ENCODE assay signal across 25 mouse cellular contexts in the genomic region with DNA sequence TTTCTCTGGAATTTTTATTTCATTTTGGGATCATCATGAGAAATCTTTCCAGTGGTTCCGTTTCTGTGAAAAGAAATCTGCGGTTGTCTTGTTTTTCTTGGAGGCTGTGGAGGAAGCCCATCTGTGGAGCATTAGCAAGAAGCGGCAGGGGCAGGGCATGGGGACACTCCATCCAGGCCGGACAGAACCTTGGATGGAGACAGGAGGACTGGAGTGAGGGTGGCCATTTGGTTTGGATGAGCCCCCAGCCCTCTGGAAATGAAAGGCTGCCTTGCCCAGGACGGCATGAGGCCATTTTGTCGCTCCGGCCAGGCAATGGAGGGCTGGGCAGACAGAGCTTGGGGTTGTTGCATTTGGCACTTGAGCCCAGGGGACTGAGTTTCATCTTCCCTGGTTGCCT.
DNase-seq lines count a peak whose midpoint lies in the region; ATAC-seq and TF ChIP-seq lines count a peak whose summit lies in the region.
"Had no signal": no experiment of that assay in that cellular context is flagged by ENCODE, and none has a peak within 500 bp of the region (broad histone marks: within the 10 kb centered on the region; RNA-seq: fewer than 3 reads in every experiment).

No protein-coding gene starts in this region.

- WGBS in kidney, embryonic 16.5 days: 80% methylated on average over 7 of the region's 7 CpGs
- 73% methylated on average over 7 of the region's 7 CpGs for WGBS in kidney, embryonic 14.5 days

- H3K27ac ChIP-seq in gastrocnemius, adult 2 months: peak overlapping the region; percentile 62
- H3K27ac ChIP-seq in kidney, embryonic 16.5 days (ENCODE audit: low read length): peak overlapping the region; percentile 6; the same call in 1 of the 2 replicates
- no peak overlapping the region for H3K27ac ChIP-seq in kidney, embryonic 14.5 days (ENCODE audit: low read depth, low read length)
- H3K27ac ChIP-seq: embryonic facial prominence, embryonic 12.5 days; forebrain, embryonic 10.5 days; hindbrain, embryonic 10.5 days; hindbrain, postnatal 0 days; layer of hippocampus, adult 2 months; macrophage; midbrain, embryonic 15.5 days; neural tube, embryonic 12.5 days; stomach, postnatal 0 days had no signal

- no peak overlapping the region for H3K9ac ChIP-seq in kidney, embryonic 16.5 days (replicated peaks; ENCODE audit: low read length)
- H3K9ac ChIP-seq in kidney, embryonic 14.5 days (ENCODE audit: low read depth, low read length): no peak overlapping the region
- H3K9ac ChIP-seq: embryonic facial prominence, embryonic 12.5 days; midbrain, embryonic 15.5 days; neural tube, embryonic 12.5 days had no signal

- TF ChIP-seq CTCF in gastrocnemius, adult 2 months (IDR thresholded peaks at IDR 0.05): no peak

- no peak for ATAC-seq in kidney, embryonic 16.5 days (ENCODE audit: low FRiP score, low TSS enrichment)
- ATAC-seq in kidney, embryonic 14.5 days (ENCODE audit: low FRiP score, low TSS enrichment): no peak
- ATAC-seq: hindbrain, postnatal 0 days; intestine, embryonic 16.5 days; midbrain, embryonic 15.5 days; Patski had no signal

- H3K4me3 ChIP-seq in gastrocnemius, adult 2 months: no peak overlapping the region
- no peak overlapping the region for H3K4me3 ChIP-seq in kidney, embryonic 16.5 days (ENCODE audit: low read length)
- no peak overlapping the region for H3K4me3 ChIP-seq in kidney, embryonic 14.5 days (ENCODE audit: low read length)
- H3K4me3 ChIP-seq: embryonic facial prominence, embryonic 12.5 days; forebrain, embryonic 10.5 days; hindbrain, embryonic 10.5 days; layer of hippocampus, adult 2 months; midbrain, embryonic 15.5 days; neural tube, embryonic 12.5 days had no signal

- intact Hi-C loops in gastrocnemius, adult 2 months (cut with DNase I): no loop called here
- intact Hi-C loops in heart, postnatal 36 days (cut with DNase I): no loop called here

- no peak overlapping the region for H3K4me2 ChIP-seq in kidney, embryonic 16.5 days (replicated peaks; ENCODE audit: low read depth, low read length)
- no peak overlapping the region for H3K4me2 ChIP-seq in kidney, embryonic 14.5 days (replicated peaks; ENCODE audit: low read depth, low read length)
- H3K4me2 ChIP-seq: embryonic facial prominence, embryonic 12.5 days; midbrain, embryonic 15.5 days; neural tube, embryonic 12.5 days had no signal

- peak; percentile 56 for DNase-seq in gastrocnemius, adult 2 months
- no peak for DNase-seq in gastrocnemius, postnatal 4 days (ENCODE audit: low spot score in 2 of 2)
- DNase-seq in fibroblast of lung, adult 2 months (ENCODE audit: low read depth): peak; percentile 66
- peak; percentile 32 to 42 for DNase-seq in heart, postnatal 36 days
- no peak for DNase-seq in lung, postnatal 10 days
- no peak for DNase-seq in cerebellum, adult 11 months
- DNase-seq: adrenal gland, postnatal 36 days; cerebellum, postnatal 10 days; layer of hippocampus, postnatal 36 days; right cerebral cortex, postnatal 14 days; thymus, adult 2 months; thymus, postnatal 4 days had no signal

- no peaks in the 10 kb centered on the region for H3K4me1 ChIP-seq in kidney, embryonic 16.5 days (ENCODE audit: insufficient read depth, low read length)
- no peaks in the 10 kb centered on the region for H3K4me1 ChIP-seq in kidney, embryonic 14.5 days (ENCODE audit: control insufficient read depth, insufficient read depth, low read length)
- H3K4me1 ChIP-seq: embryonic facial prominence, embryonic 12.5 days; forebrain, embryonic 10.5 days; hindbrain, embryonic 10.5 days; midbrain, embryonic 15.5 days; neural tube, embryonic 12.5 days had no signal

- no peaks in the 10 kb centered on the region for H3K9me3 ChIP-seq in kidney, embryonic 16.5 days (ENCODE audit: low read length)
- H3K9me3 ChIP-seq in kidney, embryonic 14.5 days (ENCODE audit: control insufficient read depth, low read length): no peaks in the 10 kb centered on the region
- H3K9me3 ChIP-seq: embryonic facial prominence, embryonic 12.5 days; forebrain, embryonic 10.5 days; hindbrain, embryonic 10.5 days; midbrain, embryonic 15.5 days; neural tube, embryonic 12.5 days had no signal

- H3K36me3 ChIP-seq in kidney, embryonic 16.5 days (ENCODE audit: insufficient read depth, low read length): no peaks in the 10 kb centered on the region
- no peaks in the 10 kb centered on the region for H3K36me3 ChIP-seq in kidney, embryonic 14.5 days (ENCODE audit: control insufficient read depth, insufficient read depth, low read length)
- H3K36me3 ChIP-seq: embryonic facial prominence, embryonic 12.5 days; forebrain, embryonic 10.5 days; hindbrain, embryonic 10.5 days; midbrain, embryonic 15.5 days; neural tube, embryonic 12.5 days had no signal

- H3K27me3 ChIP-seq in kidney, embryonic 16.5 days (ENCODE audit: insufficient read depth, low read length): no peaks in the 10 kb centered on the region
- H3K27me3 ChIP-seq in kidney, embryonic 14.5 days (ENCODE audit: control insufficient read depth, insufficient read depth, low read length): no peaks in the 10 kb centered on the region
- H3K27me3 ChIP-seq: embryonic facial prominence, embryonic 12.5 days; midbrain, embryonic 15.5 days; neural tube, embryonic 12.5 days; Patski had no signal

Comparison
In these comparisons a context has a peak if more than half of its experiments do, and no peak if none do; other contexts are left out.
1. DNase-seq: peak in gastrocnemius, adult 2 months (single experiment), fibroblast of lung, adult 2 months (single experiment) and heart, postnatal 36 days (2 of 2); none in gastrocnemius, postnatal 4 days (0 of 2), lung, postnatal 10 days (single experiment) and cerebellum, adult 11 months (single experiment).